Mouse (Mus musculus) embryonic facial prominence, embryonic 10.5 days (tissue): Measurements from ENCODE around the gene Zzef1. TPM values are rescaled to one million over a fixed set of nuclear protein-coding genes. Genes with fewer than 3 reads are reported as not detected.

Source experiments
- DNase-seq: peaks from one replicate; pipeline ENCODE4 v3.0.0-alpha.2; 2017; ENCODE audit warnings: low spot score
- H3K27ac ChIP-seq: fragments of 300-500 bp; sonication (generic); replicated peaks from 2 replicates; pipeline ENCODE4 v1.5.1; 2016; ENCODE audit warnings: mild to moderate bottlenecking
- H3K27me3 ChIP-seq: fragments of 300-500 bp; sonication (generic); replicated peaks from 2 replicates; pipeline ENCODE4 v1.6.1; 2016; ENCODE audit warnings: low read depth, mild to moderate bottlenecking; ENCODE audit not compliant: poor library complexity, severe bottlenecking
- H3K36me3 ChIP-seq: fragments of 300-500 bp; sonication (generic); replicated peaks from 2 replicates; pipeline ENCODE4 v1.6.1; 2016; ENCODE audit warnings: mild to moderate bottlenecking, moderate library complexity
- H3K4me1 ChIP-seq: fragments of 300-500 bp; sonication (generic); 2 replicates; pipeline ENCODE4 v1.6.1; 2016
- H3K4me3 ChIP-seq: fragments of 300-500 bp; sonication (generic); 2 replicates; pipeline ENCODE4 v1.5.1; 2016; ENCODE audit warnings: mild to moderate bottlenecking, moderate library complexity
- H3K9me3 ChIP-seq: fragments of 300-500 bp; sonication (generic); 2 replicates; pipeline ENCODE4 v1.6.1; 2016; ENCODE audit warnings: mild to moderate bottlenecking
- WGBS: fragments of 180-500 bp; shearing (Covaris S2); methylation state at CpG from one replicate; pipeline ENCODE4 v1.1.7; 2016; 5-methylcytosine and 5-hydroxymethylcytosine counted together
- polyA plus RNA-seq: library from polyadenylated mRNA; unstranded; fragments of >200 nt; fragmentation: Nextera tagmentation; extraction: Ambion mirVana; gene quantifications from 2 replicates; pipeline ENCODE4 v1.2.1, GENCODE M21; 2016

Zzef1 gene
- polyA plus RNA-seq, 1 experiment from 2014 or later: 6.4 TPM

GRCm38 (mm10) chr11:72782103-72782502, 13.9 kb upstream of the Zzef1 start:
- no peak for DNase-seq
- whole genome bisulfite sequencing: 80% methylated on average over 2 of the region's 2 CpGs
- Histone ChIP-seq H3K4me3 (no peak overlapping the region), H3K4me1 (no peaks in the 10 kb centered on the region), H3K27ac (no peak overlapping the region), H3K9me3 (no peaks in the 10 kb centered on the region), H3K36me3 (no peaks in the 10 kb centered on the region), H3K27me3 (no peaks in the 10 kb centered on the region)

- 83% methylated on average over 3 of the region's 3 CpGs for WGBS
- Histone ChIP-seq H3K27me3 (no peaks in the 10 kb centered on the region), H3K4me1 (no peaks in the 10 kb centered on the region), H3K4me3 (no peak overlapping the region), H3K9me3 (no peaks in the 10 kb centered on the region), H3K27ac (no peak overlapping the region), H3K36me3 (no peaks in the 10 kb centered on the region)
- no peak for DNase-seq
Measured at GRCm38 (mm10) chr11:72782503-72782902, 13.5 kb upstream of the Zzef1 start.

- no peak overlapping the region for H3K27ac ChIP-seq
- H3K27me3 ChIP-seq: no peaks in the 10 kb centered on the region
- no peak for DNase-seq
- H3K9me3 ChIP-seq: no peaks in the 10 kb centered on the region
- no peaks in the 10 kb centered on the region for H3K36me3 ChIP-seq
- no peak overlapping the region for H3K4me3 ChIP-seq
- peaks cover 14% of the 10 kb centered on the region for H3K4me1 ChIP-seq
Measured at GRCm38 (mm10) chr11:72792033-72792432, 4.0 kb upstream of the Zzef1 start.

GRCm38 (mm10) chr11:72795149-72795454, 924 bp upstream of the Zzef1 start:
- H3K9me3 ChIP-seq: no peaks in the 10 kb centered on the region
- peak overlapping the region; percentile 99 for H3K4me3 ChIP-seq
- H3K27ac ChIP-seq: peak overlapping the region; percentile 91
- no peak for DNase-seq
- no peaks in the 10 kb centered on the region for H3K27me3 ChIP-seq
- 20% methylated on average over 14 of the region's 14 CpGs for WGBS
- H3K36me3 ChIP-seq: no peaks in the 10 kb centered on the region
- peaks cover 17% of the 10 kb centered on the region for H3K4me1 ChIP-seq

GRCm38 (mm10) chr11:72796296-72796687, 266 bp downstream of the Zzef1 start:
- no peaks in the 10 kb centered on the region for H3K36me3 ChIP-seq
- H3K4me3 ChIP-seq: peak overlapping the region; percentile 99
- H3K9me3 ChIP-seq: no peaks in the 10 kb centered on the region
- DNase-seq: no peak
- H3K27ac ChIP-seq: peak overlapping the region; percentile 91
- H3K4me1 ChIP-seq: peaks cover 17% of the 10 kb centered on the region
- WGBS: under 1% methylated on average over 42 of the region's 42 CpGs
- no peaks in the 10 kb centered on the region for H3K27me3 ChIP-seq

- Histone ChIP-seq H3K4me1 (peaks cover 17% of the 10 kb centered on the region), H3K36me3 (no peaks in the 10 kb centered on the region), H3K27me3 (no peaks in the 10 kb centered on the region), H3K27ac (peak overlapping the region; percentile 91; the same call in 1 of the 2 replicates), H3K4me3 (peak overlapping the region; percentile 99), H3K9me3 (no peaks in the 10 kb centered on the region)
- 21% methylated on average over 10 of the region's 10 CpGs for WGBS
- no peak for DNase-seq
Measured at GRCm38 (mm10) chr11:72796773-72797338, 830 bp downstream of the Zzef1 start.

- DNase-seq: no peak
- no peak overlapping the region for H3K4me3 ChIP-seq
- H3K9me3 ChIP-seq: no peaks in the 10 kb centered on the region
- H3K27ac ChIP-seq: no peak overlapping the region
- no peaks in the 10 kb centered on the region for H3K27me3 ChIP-seq
- H3K4me1 ChIP-seq: peaks cover 17% of the 10 kb centered on the region
- H3K36me3 ChIP-seq: no peaks in the 10 kb centered on the region
Measured at GRCm38 (mm10) chr11:72798112-72798511, 2.1 kb downstream of the Zzef1 start.

GRCm38 (mm10) chr11:72801182-72801581, 5.2 kb downstream of the Zzef1 start:
- Histone ChIP-seq H3K4me3 (no peak overlapping the region), H3K9me3 (no peaks in the 10 kb centered on the region), H3K4me1 (peaks cover 11% of the 10 kb centered on the region), H3K36me3 (no peaks in the 10 kb centered on the region), H3K27me3 (no peaks in the 10 kb centered on the region), H3K27ac (no peak overlapping the region)
- no peak for DNase-seq

- DNase-seq: no peak
- Histone ChIP-seq H3K9me3 (no peaks in the 10 kb centered on the region), H3K27me3 (no peaks in the 10 kb centered on the region), H3K4me1 (no peaks in the 10 kb centered on the region), H3K4me3 (no peak overlapping the region), H3K36me3 (no peaks in the 10 kb centered on the region), H3K27ac (no peak overlapping the region)
- WGBS: 80% methylated on average over 3 of the region's 3 CpGs
Measured at GRCm38 (mm10) chr11:72803038-72803437, 7.0 kb downstream of the Zzef1 start.

- Histone ChIP-seq H3K36me3 (no peaks in the 10 kb centered on the region), H3K27ac (no peak overlapping the region), H3K4me1 (no peaks in the 10 kb centered on the region), H3K4me3 (no peak overlapping the region), H3K27me3 (no peaks in the 10 kb centered on the region), H3K9me3 (no peaks in the 10 kb centered on the region)
- DNase-seq: no peak
Measured at GRCm38 (mm10) chr11:72804586-72804985, 8.6 kb downstream of the Zzef1 start.

GRCm38 (mm10) chr11:72805232-72805631, 9.2 kb downstream of the Zzef1 start:
- 89% methylated on average over 3 of the region's 3 CpGs for WGBS
- Histone ChIP-seq H3K27ac (no peak overlapping the region), H3K9me3 (no peaks in the 10 kb centered on the region), H3K4me1 (no peaks in the 10 kb centered on the region), H3K36me3 (no peaks in the 10 kb centered on the region), H3K27me3 (no peaks in the 10 kb centered on the region), H3K4me3 (no peak overlapping the region)
- DNase-seq: no peak

GRCm38 (mm10) chr11:72806556-72806955, 10.5 kb downstream of the Zzef1 start:
- DNase-seq: no peak
- no peaks in the 10 kb centered on the region for H3K4me1 ChIP-seq
- WGBS: 70% methylated on average over 2 of the region's 2 CpGs
- H3K36me3 ChIP-seq: no peaks in the 10 kb centered on the region
- no peaks in the 10 kb centered on the region for H3K9me3 ChIP-seq
- no peaks in the 10 kb centered on the region for H3K27me3 ChIP-seq
- no peak overlapping the region for H3K27ac ChIP-seq
- no peak overlapping the region for H3K4me3 ChIP-seq

GRCm38 (mm10) chr11:72807992-72808391, 12.0 kb downstream of the Zzef1 start:
- H3K27me3 ChIP-seq: no peaks in the 10 kb centered on the region
- H3K4me1 ChIP-seq: no peaks in the 10 kb centered on the region
- no peaks in the 10 kb centered on the region for H3K9me3 ChIP-seq
- no peak for DNase-seq
- H3K27ac ChIP-seq: no peak overlapping the region
- 85% methylated on average over 4 of the region's 4 CpGs for WGBS
- no peak overlapping the region for H3K4me3 ChIP-seq
- no peaks in the 10 kb centered on the region for H3K36me3 ChIP-seq

- Histone ChIP-seq H3K36me3 (no peaks in the 10 kb centered on the region), H3K4me1 (no peaks in the 10 kb centered on the region), H3K9me3 (no peaks in the 10 kb centered on the region), H3K27ac (no peak overlapping the region), H3K4me3 (no peak overlapping the region), H3K27me3 (no peaks in the 10 kb centered on the region)
- DNase-seq: no peak
- WGBS: 88% methylated on average over 5 of the region's 5 CpGs
Measured at GRCm38 (mm10) chr11:72813687-72814086, 17.7 kb downstream of the Zzef1 start.
